Mouse (Mus musculus) liver, embryonic 14.5 days (tissue): Measurements from ENCODE around the gene Dido1.

ENCODE experiments used
- CTCF ChIP-seq: IDR thresholded peaks from 2 replicates; pipeline ENCODE4 v1.5.1; 2016; ENCODE audit warnings: antibody characterized with exemption, low read depth, control low read depth
- EP300 ChIP-seq: IDR thresholded peaks from 2 replicates; pipeline ENCODE4 v1.6.1; 2016; ENCODE audit warnings: antibody characterized with exemption, low read depth

GRCm38 (mm10) chr2:180709923-180710272 is at the start of gene Dido1, which contains the start of gene Gid8:
- TF ChIP-seq CTCF = no peak
- peak; percentile 47; the same call in 1 of the 2 replicates for TF ChIP-seq EP300
